Mouse (Mus musculus) kidney, adult 2 months (tissue): ENCODE results near the gene Fnbp1l.

Experiments used
- CTCF ChIP-seq: fragments of 200-500 bp; conservative IDR thresholded peaks from 2 replicates; pipeline ENCODE4 v1.5.1; 2011; ENCODE audit warnings: low read depth, mild to moderate bottlenecking, control low read depth, low read length, moderate library complexity, mixed read lengths; ENCODE audit not compliant: insufficient read depth, insufficient read length
- POLR2A ChIP-seq: fragments of 200-500 bp; IDR thresholded peaks from one replicate; pipeline ENCODE4 v1.6.1; 2011; ENCODE audit warnings: low read depth, low read length, control low read depth

- TF ChIP-seq CTCF (no peak), POLR2A (no peak)
These were observed 20.8 kb upstream of the Fnbp1l start for GRCm38 (mm10) chr3:122640286-122640685.
